Mouse (Mus musculus) embryo, embryonic 10.5 days (tissue): ENCODE measurements around the gene C77080.

Experiments
- DNase-seq: peaks from one replicate; pipeline ENCODE4 v3.0.0-alpha.2; 2015; ENCODE audit warnings: low spot score

The C77080 gene

GRCm38 (mm10) chr4:129266821-129267220, 5.6 kb upstream of the C77080 start:
- DNase-seq, result peak; percentile 36

GRCm38 (mm10) chr4:129266191-129266590, 5.0 kb upstream of the C77080 start:
- no peak for DNase-seq

GRCm38 (mm10) chr4:129263225-129264021, 2.2 kb upstream of the C77080 start:
- DNase-seq, result peak; percentile 70

GRCm38 (mm10) chr4:129260678-129261077, 526 bp downstream of the C77080 start:
- no peak for DNase-seq

- no peak for DNase-seq
These were observed 2.1 kb downstream of the C77080 start for GRCm38 (mm10) chr4:129259101-129259500.

GRCm38 (mm10) chr4:129256450-129257380, 4.5 kb downstream of the C77080 start:
- DNase-seq, result peak; percentile 79

- DNase-seq, result no peak
These were observed 6.6 kb downstream of the C77080 start for GRCm38 (mm10) chr4:129254571-129254970.

- DNase-seq, result no peak
These were observed 8.7 kb downstream of the C77080 start for GRCm38 (mm10) chr4:129252492-129252891.

- peak; percentile 74 for DNase-seq
These were observed 9.6 kb downstream of the C77080 start for GRCm38 (mm10) chr4:129251482-129252125.

GRCm38 (mm10) chr4:129250759-129251481, 10.3 kb downstream of the C77080 start:
- DNase-seq, result peak; percentile 41

- no peak for DNase-seq
These were observed 11.9 kb downstream of the C77080 start for GRCm38 (mm10) chr4:129249288-129249687.

- peak; percentile 52 for DNase-seq
These were observed 12.9 kb downstream of the C77080 start for GRCm38 (mm10) chr4:129248243-129248767.

- no peak for DNase-seq
These were observed 13.6 kb downstream of the C77080 start for GRCm38 (mm10) chr4:129247381-129248242.

GRCm38 (mm10) chr4:129246360-129247301, 14.6 kb downstream of the C77080 start:
- no peak for DNase-seq

GRCm38 (mm10) chr4:129244802-129245201, 16.4 kb downstream of the C77080 start:
- no peak for DNase-seq

- DNase-seq, result peak; percentile 54
These were observed 18.4 kb downstream of the C77080 start for GRCm38 (mm10) chr4:129242761-129243160.

GRCm38 (mm10) chr4:129242327-129242726, 18.9 kb downstream of the C77080 start:
- DNase-seq, result no peak

- DNase-seq, result no peak
These were observed 19.3 kb downstream of the C77080 start for GRCm38 (mm10) chr4:129241898-129242297.

- peak; percentile 90 for DNase-seq
These were observed 22.1 kb downstream of the C77080 start for GRCm38 (mm10) chr4:129239075-129239474.
